ENCODE assay signal across 20 mouse cellular contexts in the genomic region with DNA sequence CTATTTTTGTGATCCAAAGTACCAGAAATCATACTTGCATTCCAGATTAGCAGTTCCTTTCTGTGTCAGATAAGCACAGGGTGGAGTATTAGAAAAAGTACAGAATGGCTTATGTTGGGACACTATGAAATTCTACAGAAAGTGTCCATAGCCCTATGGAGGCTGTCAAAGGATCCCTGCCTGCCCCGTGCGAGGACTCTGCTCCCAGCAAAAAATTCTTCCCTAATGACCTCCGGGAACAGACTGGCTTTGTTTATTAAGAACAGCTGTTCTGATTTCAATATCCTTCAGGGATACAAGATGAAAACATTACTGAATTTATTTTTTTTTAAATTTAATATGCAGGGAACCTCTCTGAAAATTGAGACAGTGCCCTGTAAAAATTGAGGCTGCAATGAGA.
A peak's percentile ranks its signal among the peaks of the same experiment; 100 is the strongest.
DNase-seq lines count a peak whose midpoint lies in the region; ATAC-seq and TF ChIP-seq lines count a peak whose summit lies in the region.
"Had no signal": no experiment of that assay in that cellular context is flagged by ENCODE, and none has a peak within 500 bp of the region (broad histone marks: within the 10 kb centered on the region; RNA-seq: fewer than 3 reads in every experiment).

No protein-coding gene starts in this region.

- H3K36me3 ChIP-seq in kidney, postnatal 0 days (ENCODE audit: insufficient read depth, low read length) = no peaks in the 10 kb centered on the region
- H3K36me3 ChIP-seq in lung, postnatal 0 days (ENCODE audit: insufficient read depth, low read length) = no peaks in the 10 kb centered on the region
- no peaks in the 10 kb centered on the region for H3K36me3 ChIP-seq in limb, embryonic 10.5 days
- H3K36me3 ChIP-seq in heart, adult 2 months (ENCODE audit: control insufficient read depth, insufficient read depth, low read length) = no peaks in the 10 kb centered on the region
- H3K36me3 ChIP-seq: embryonic facial prominence, embryonic 13.5 days; heart, embryonic 13.5 days; hindbrain, embryonic 15.5 days had no signal

- no peak for ATAC-seq in kidney, postnatal 0 days (replicated peaks; ENCODE audit: low FRiP score, low read depth)
- peak; percentile 56; the same call in 1 of the 2 replicates for ATAC-seq in lung, postnatal 0 days
- ATAC-seq: forebrain, embryonic 13.5 days; forebrain, postnatal 0 days; inflammation-experienced regulatory T-cells, adult 6 months had no signal

- no peak for TF ChIP-seq EP300 in lung, postnatal 0 days (IDR thresholded peaks at IDR 0.05)
- TF ChIP-seq EP300 in heart, adult 2 months (IDR thresholded peaks at IDR 0.05; ENCODE audit: insufficient read depth, low read depth, low read length) = no peak

- no peaks in the 10 kb centered on the region for H3K79me2 ChIP-seq in heart, adult 2 months (replicated peaks; ENCODE audit: control insufficient read depth, insufficient read depth, low read length)

- H3K4me1 ChIP-seq in kidney, postnatal 0 days (replicated peaks; ENCODE audit: insufficient read depth, low read length) = no peaks in the 10 kb centered on the region
- H3K4me1 ChIP-seq in lung, postnatal 0 days (ENCODE audit: insufficient read depth, low read depth, low read length) = no peaks in the 10 kb centered on the region
- H3K4me1 ChIP-seq in limb, embryonic 10.5 days = peaks cover 27% of the 10 kb centered on the region
- no peaks in the 10 kb centered on the region for H3K4me1 ChIP-seq in heart, adult 2 months (ENCODE audit: control insufficient read depth, insufficient read depth, low read length)
- H3K4me1 ChIP-seq: forebrain, embryonic 13.5 days; heart, embryonic 13.5 days; hindbrain, embryonic 15.5 days had no signal

- H3K9ac ChIP-seq in kidney, postnatal 0 days (ENCODE audit: low read depth, low read length) = no peak overlapping the region
- H3K9ac ChIP-seq in lung, postnatal 0 days (replicated peaks; ENCODE audit: low read depth) = no peak overlapping the region
- H3K9ac ChIP-seq in heart, adult 2 months (ENCODE audit: low read depth, low read length) = no peak overlapping the region
- H3K9ac ChIP-seq: embryonic facial prominence, embryonic 13.5 days; forebrain, embryonic 13.5 days; forebrain, postnatal 0 days; heart, embryonic 13.5 days; hindbrain, embryonic 15.5 days had no signal

- H3K4me3 ChIP-seq in kidney, postnatal 0 days (replicated peaks; ENCODE audit: low read depth, low read length) = no peak overlapping the region
- H3K4me3 ChIP-seq in lung, postnatal 0 days (ENCODE audit: low read depth, low read length) = no peak overlapping the region
- no peak overlapping the region for H3K4me3 ChIP-seq in limb, embryonic 10.5 days
- no peak overlapping the region for H3K4me3 ChIP-seq in heart, adult 2 months
- H3K4me3 ChIP-seq: embryonic facial prominence, embryonic 13.5 days; forebrain, embryonic 13.5 days; gastrocnemius, adult 2 months; heart, embryonic 13.5 days; hindbrain, embryonic 15.5 days had no signal

- H3K27me3 ChIP-seq in kidney, postnatal 0 days (ENCODE audit: insufficient read depth, low read length) = no peaks in the 10 kb centered on the region
- no peaks in the 10 kb centered on the region for H3K27me3 ChIP-seq in lung, postnatal 0 days (replicated peaks; ENCODE audit: insufficient read depth, low read length)
- no peaks in the 10 kb centered on the region for H3K27me3 ChIP-seq in limb, embryonic 10.5 days (ENCODE audit: low read depth, poor library complexity, severe bottlenecking)
- no peaks in the 10 kb centered on the region for H3K27me3 ChIP-seq in heart, adult 2 months (ENCODE audit: control insufficient read depth, insufficient read depth, low read length)
- H3K27me3 ChIP-seq: embryonic facial prominence, embryonic 13.5 days; forebrain, embryonic 13.5 days; heart, embryonic 13.5 days; hindbrain, embryonic 15.5 days had no signal

- H3K9me3 ChIP-seq in kidney, postnatal 0 days (replicated peaks; ENCODE audit: low read length) = no peaks in the 10 kb centered on the region
- H3K9me3 ChIP-seq in lung, postnatal 0 days (ENCODE audit: low read length) = no peaks in the 10 kb centered on the region
- no peaks in the 10 kb centered on the region for H3K9me3 ChIP-seq in limb, embryonic 10.5 days (replicated peaks)
- H3K9me3 ChIP-seq: embryonic facial prominence, embryonic 13.5 days; forebrain, embryonic 13.5 days; heart, embryonic 13.5 days; hindbrain, embryonic 15.5 days had no signal

- peak; percentile 3 for DNase-seq in kidney, postnatal 0 days (ENCODE audit: low spot score)
- DNase-seq in kidney, adult 9 months = no peak
- DNase-seq in lung, postnatal 0 days (ENCODE audit: low spot score) = peak; percentile 53
- DNase-seq in lung, adult 18-20 months = no peak
- DNase-seq in limb, embryonic 10.5 days (ENCODE audit: low spot score) = no peak
- DNase-seq in adrenal gland, adult 8-10 months = no peak
- no peak for DNase-seq in heart, adult 2 months
- DNase-seq: adrenal gland, postnatal 10 days; cerebellum, adult 11 months; cerebellum, adult 8-10 months; cerebellum, postnatal 14 days; forebrain, postnatal 0 days; gastrocnemius, adult 2 months; gastrocnemius, postnatal 25 days; heart, postnatal 36 days had no signal

- no peak overlapping the region for H3K4me2 ChIP-seq in kidney, postnatal 0 days (ENCODE audit: low read length)
- H3K4me2 ChIP-seq in lung, postnatal 0 days (replicated peaks; ENCODE audit: low read depth, low read length) = no peak overlapping the region
- H3K4me2 ChIP-seq: embryonic facial prominence, embryonic 13.5 days; forebrain, embryonic 13.5 days; heart, embryonic 13.5 days; hindbrain, embryonic 15.5 days had no signal

- 48% methylated on average over 3 of the region's 3 CpGs for WGBS in kidney, postnatal 0 days
- 31% methylated on average over 3 of the region's 3 CpGs for WGBS in lung, postnatal 0 days
- 16% methylated on average over 3 of the region's 3 CpGs for WGBS in limb, embryonic 10.5 days
- 59% methylated on average over 3 of the region's 3 CpGs for WGBS in heart, adult 2 months

- no peak for TF ChIP-seq CTCF in kidney, postnatal 0 days (IDR thresholded peaks at IDR 0.05; ENCODE audit: low read depth)
- TF ChIP-seq CTCF in lung, postnatal 0 days (IDR thresholded peaks at IDR 0.05) = no peak
- no peak for TF ChIP-seq CTCF in heart, adult 2 months (IDR thresholded peaks at IDR 0.05)

- intact Hi-C loops in heart, adult 2 months (cut with DNase I) = no loop called here

- TF ChIP-seq POLR2A in heart, adult 2 months (IDR thresholded peaks at IDR 0.05; ENCODE audit: insufficient read depth, low read depth, low read length) = no peak

- no peak overlapping the region for H3K27ac ChIP-seq in kidney, postnatal 0 days
- H3K27ac ChIP-seq in lung, postnatal 0 days (ENCODE audit: low read length) = no peak overlapping the region
- peak overlapping the region; percentile 75 for H3K27ac ChIP-seq in limb, embryonic 10.5 days
- no peak overlapping the region for H3K27ac ChIP-seq in heart, adult 2 months
- H3K27ac ChIP-seq: embryonic facial prominence, embryonic 13.5 days; forebrain, embryonic 13.5 days; gastrocnemius, adult 2 months; heart, embryonic 13.5 days; hindbrain, embryonic 15.5 days had no signal

Comparison
In these comparisons a context has a peak if more than half of its experiments do, and no peak if none do; other contexts are left out.
1. DNase-seq: peak in kidney, postnatal 0 days (single experiment) and lung, postnatal 0 days (single experiment); none in kidney, adult 9 months (single experiment), lung, adult 18-20 months (0 of 2), limb, embryonic 10.5 days (single experiment), adrenal gland, adult 8-10 months (single experiment) and heart, adult 2 months (0 of 2).